Mouse (Mus musculus) myocyte (in vitro differentiated cells): ENCODE data around the gene Rasgrp2.

Source experiments
- MAX ChIP-seq: IDR thresholded peaks from one replicate; pipeline ENCODE4 v1.6.1; 2011; ENCODE audit warnings: low read depth, mild to moderate bottlenecking, control low read depth
- MYOG ChIP-seq, 3 experiments: IDR thresholded peaks; one replicate each; pipeline ENCODE4 v1.6.1; 2011; ENCODE audit warnings: control low read depth in 2 of 3, low read depth in 2 of 3, mild to moderate bottlenecking in 2 of 3; ENCODE audit not compliant: insufficient read length in 2 of 3, control insufficient read depth in 1 of 3, insufficient read depth in 1 of 3
- POLR2A ChIP-seq: IDR thresholded peaks from one replicate; pipeline ENCODE4 v1.6.1; 2011; ENCODE audit warnings: low read depth, mild to moderate bottlenecking, control low read depth, moderate library complexity; ENCODE audit not compliant: insufficient read length
- POLR2AphosphoS2 ChIP-seq: IDR thresholded peaks from one replicate; pipeline ENCODE4 v1.6.1; 2011; ENCODE audit warnings: low read depth, control low read depth; ENCODE audit not compliant: insufficient read length
- SRF ChIP-seq: IDR thresholded peaks from one replicate; pipeline ENCODE4 v1.6.1; 2011; ENCODE audit warnings: low read depth; ENCODE audit not compliant: control insufficient read depth, insufficient read length
- TCF12 ChIP-seq: IDR thresholded peaks from one replicate; pipeline ENCODE4 v1.6.1; 2011; ENCODE audit warnings: mild to moderate bottlenecking, control low read depth; ENCODE audit not compliant: poor library complexity, insufficient read depth, severe bottlenecking
- TCF3 ChIP-seq: IDR thresholded peaks from one replicate; pipeline ENCODE4 v1.6.1; 2011; ENCODE audit warnings: low read depth, control low read depth; ENCODE audit not compliant: insufficient read length

DNA sequence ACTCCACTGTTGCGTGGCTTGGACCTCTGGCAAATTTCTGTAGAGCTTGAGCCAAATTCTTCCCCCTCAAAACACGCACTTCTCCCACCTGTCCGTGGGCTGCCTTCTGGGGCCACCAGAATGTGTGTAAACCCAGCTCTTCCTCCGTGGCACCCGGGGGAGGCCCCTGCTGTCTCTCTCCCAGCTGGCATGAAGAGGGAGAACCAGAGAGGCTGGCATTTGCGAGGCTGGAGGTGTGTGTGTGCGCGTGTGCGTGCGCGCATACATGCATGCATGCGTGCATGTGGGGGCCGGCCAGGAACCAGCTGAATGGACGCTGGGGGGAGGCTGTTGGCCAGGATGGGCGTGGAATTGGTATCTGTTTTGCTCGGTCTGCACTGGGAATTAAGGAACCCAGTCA is 24.1 kb downstream of the Rasgrp2 start:
- TF ChIP-seq MYOG (IDR thresholded peaks at IDR 0.05; ENCODE audit: control insufficient read depth in 1 of 3, insufficient read depth in 1 of 3, insufficient read length in 2 of 3, low read depth in 2 of 3) (no peak), POLR2AphosphoS2 (no peak), POLR2A (no peak), TCF3 (no peak), TCF12 (no peak), SRF (no peak), MAX (no peak)
